In the genomic region with DNA sequence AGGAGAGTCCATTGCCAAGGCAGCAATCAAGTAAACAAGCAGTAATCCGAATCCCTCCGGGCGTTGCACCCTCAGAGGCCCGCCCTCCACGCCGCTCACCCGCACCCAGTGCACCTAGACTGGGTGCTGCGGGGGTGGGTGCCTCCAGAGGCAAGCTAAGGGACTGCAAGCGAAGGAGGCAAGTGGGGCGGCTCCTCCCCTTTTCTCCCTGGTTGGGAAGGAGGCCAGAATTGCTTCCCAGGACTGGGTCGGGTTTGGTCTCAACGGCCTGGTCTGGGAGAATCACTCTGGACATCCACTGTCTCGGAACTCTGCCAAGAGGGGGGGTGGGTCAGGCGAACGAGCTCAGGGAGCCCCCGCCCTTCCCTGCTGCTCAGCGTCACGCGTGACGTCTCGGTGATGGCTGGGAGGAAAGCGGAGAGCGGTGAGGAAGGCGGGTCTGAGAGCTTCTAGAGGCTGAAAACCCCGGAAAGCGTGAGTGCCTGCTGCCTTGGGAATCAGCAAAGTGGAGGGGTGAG, we compare ENCODE assay signal across 8 mouse cellular contexts. TPM values are rescaled to one million over a fixed set of nuclear protein-coding genes. Genes with fewer than 3 reads are reported as not detected.
DNase-seq lines count a peak whose midpoint lies in the region; ATAC-seq lines count a peak whose summit lies in the region.

A gene (plus strand): TSS at position 87 of the 518 bp plus-strand sequence.

- no peaks in the 10 kb centered on the region for H3K9me3 ChIP-seq in embryonic facial prominence, embryonic 11.5 days (replicated peaks; ENCODE audit: control insufficient read depth, low read length)
- no peaks in the 10 kb centered on the region for H3K9me3 ChIP-seq in midbrain, embryonic 11.5 days (ENCODE audit: control insufficient read depth, low read length)

- H3K4me2 ChIP-seq in embryonic facial prominence, embryonic 11.5 days (ENCODE audit: low read depth, low read length), result peak within 1 kb of the TSS; percentile 85
- H3K4me2 ChIP-seq in midbrain, embryonic 11.5 days, result peak within 1 kb of the TSS; percentile 79

- no peaks in the 10 kb centered on the region; the same call in 1 of the 2 replicates for H3K36me3 ChIP-seq in embryonic facial prominence, embryonic 11.5 days (replicated peaks; ENCODE audit: control insufficient read depth, insufficient read depth, low read depth, low read length)
- H3K36me3 ChIP-seq in midbrain, embryonic 11.5 days (ENCODE audit: control insufficient read depth, insufficient read depth, low read length), result no peaks in the 10 kb centered on the region

- H3K9ac ChIP-seq in embryonic facial prominence, embryonic 11.5 days (replicated peaks; ENCODE audit: low read length), result peak within 1 kb of the TSS; percentile 69
- H3K9ac ChIP-seq in midbrain, embryonic 11.5 days (ENCODE audit: low read length), result peak within 1 kb of the TSS; percentile 73

- DNase-seq in adrenal gland, postnatal 14 days, result peak; percentile 98
- DNase-seq in embryonic facial prominence, embryonic 11.5 days (ENCODE audit: low spot score), result peak; percentile 78
- DNase-seq in kidney, adult 11 months, result peak; percentile 91
- peak; percentile 95 for DNase-seq in left cerebral cortex, postnatal 4 days
- DNase-seq in midbrain, embryonic 11.5 days (ENCODE audit: low spot score, missing footprints), result peak; percentile 98
- peak; percentile 95 for DNase-seq in right cerebral cortex, postnatal 4 days
- DNase-seq in yolk sac, embryonic 10.5 days (ENCODE audit: low spot score), result peak; percentile 73

- intact Hi-C loops in left cerebral cortex, postnatal 4 days (cut with DNase I), result no loop called here

- ATAC-seq in embryonic facial prominence, embryonic 11.5 days (replicated peaks; ENCODE audit: insufficient number of reproducible peaks, low FRiP score, low TSS enrichment, low read depth), result peak; percentile 68
- peak; percentile 80 for ATAC-seq in granulocyte monocyte progenitor cell, adult 5-6 weeks (replicated peaks; ENCODE audit: poor library complexity, severe bottlenecking)
- ATAC-seq in midbrain, embryonic 11.5 days (ENCODE audit: low FRiP score), result peak; percentile 83

- peaks cover 13% of the 10 kb centered on the region for H3K4me1 ChIP-seq in embryonic facial prominence, embryonic 11.5 days (ENCODE audit: control insufficient read depth, insufficient read depth, low read length)
- H3K4me1 ChIP-seq in midbrain, embryonic 11.5 days (ENCODE audit: control insufficient read depth, insufficient read depth, low read length), result peaks cover 21% of the 10 kb centered on the region

- H3K4me3 ChIP-seq in embryonic facial prominence, embryonic 11.5 days (ENCODE audit: low read depth, low read length), result peak within 1 kb of the TSS; percentile 50
- H3K4me3 ChIP-seq in midbrain, embryonic 11.5 days (ENCODE audit: low read depth, low read length), result peak within 1 kb of the TSS; percentile 46

- H3K27ac ChIP-seq in embryonic facial prominence, embryonic 11.5 days (replicated peaks; ENCODE audit: low read depth, low read length), result peak within 1 kb of the TSS; percentile 31; the same call in 1 of the 2 replicates
- H3K27ac ChIP-seq in midbrain, embryonic 11.5 days (ENCODE audit: low read depth, low read length), result no peak within 1 kb of the TSS; the same call in 1 of the 2 replicates

- H3K27me3 ChIP-seq in embryonic facial prominence, embryonic 11.5 days (ENCODE audit: control insufficient read depth, insufficient read depth, low read length), result peaks cover 11% of the 10 kb centered on the region
- H3K27me3 ChIP-seq in midbrain, embryonic 11.5 days (ENCODE audit: control insufficient read depth, insufficient read depth, low read length), result peaks cover 19% of the 10 kb centered on the region

- WGBS in embryonic facial prominence, embryonic 11.5 days, result 0% methylated on average over 26 of the region's 26 CpGs
- under 1% methylated on average over 26 of the region's 26 CpGs for WGBS in midbrain, embryonic 11.5 days

RNA-seq across cellular contexts. Expression of the gene that starts here (rescaled TPM):
- total RNA-seq in adrenal gland, postnatal 14 days (2021), result 51.7 and 58.1 TPM in 2 replicates
- 14.7 and 15.4 TPM in 2 replicates for polyA plus RNA-seq in embryonic facial prominence, embryonic 11.5 days (2014; fragmentation: Nextera tagmentation; extraction: Ambion mirVana)
- total RNA-seq in granulocyte monocyte progenitor cell, adult 5-6 weeks (2014; fragmentation: Nextera tagmentation), result 10.5 and 21.1 TPM in 2 replicates
- 3.7 and 5.3 TPM in 2 replicates for total RNA-seq in granulocyte monocyte progenitor cell, adult 5-6 weeks (2017)
- 100 to 1,000 TPM; 108 to 128 TPM for total RNA-seq in left cerebral cortex, postnatal 4 days (2021)
- polyA plus RNA-seq in midbrain, embryonic 11.5 days (2014; fragmentation: Nextera tagmentation; extraction: Ambion mirVana), result 17.7 and 20.4 TPM in 2 replicates
